Mouse (Mus musculus): ENCODE results near the gene Itga3. TPM values are rescaled to one million over a fixed set of nuclear protein-coding genes. Genes with fewer than 3 reads are reported as not detected.

The Itga3 gene
- polyA plus RNA-seq, 1 experiment, result 51.1 TPM

DNA sequence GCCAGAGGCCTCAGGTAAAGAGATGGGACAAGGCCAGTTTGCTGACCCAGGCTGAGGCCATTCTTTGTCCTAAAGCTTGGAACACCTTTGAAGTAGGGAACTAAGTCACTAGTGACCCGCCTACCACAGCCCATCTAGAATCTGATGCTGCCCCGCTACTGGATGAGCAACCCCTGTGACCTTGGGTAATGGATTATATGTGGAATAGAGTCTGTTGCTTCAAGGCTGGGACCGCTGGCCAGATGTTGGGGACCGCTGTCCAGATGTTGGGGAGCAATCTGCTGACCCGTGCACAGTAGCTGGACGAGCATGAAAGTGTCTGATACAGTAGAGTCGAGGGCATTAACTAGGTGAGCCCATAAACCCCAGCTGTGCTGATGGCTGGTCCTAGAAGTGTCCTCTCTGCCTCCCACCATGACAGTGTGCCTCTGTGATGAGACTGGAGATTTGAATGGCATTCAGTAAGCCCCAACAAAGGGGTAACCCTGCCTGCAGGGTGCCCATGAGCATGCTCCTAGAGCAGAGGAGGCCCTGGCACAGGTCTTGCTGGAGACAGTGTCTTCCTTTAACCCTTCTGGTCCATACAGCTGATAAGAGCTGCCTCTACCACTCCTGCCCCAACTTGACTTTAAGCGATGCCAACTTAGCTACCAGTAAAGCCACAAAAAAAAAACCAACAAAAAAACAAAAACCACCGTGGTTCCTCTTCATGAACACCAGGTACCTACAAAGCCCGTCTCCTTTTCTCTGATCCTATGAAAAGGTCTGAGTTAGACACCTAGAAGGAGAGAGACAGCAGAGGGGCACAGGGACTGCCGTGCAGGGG, 81.4 kb downstream of the Itga3 start:
- peaks cover 62% of the 10 kb centered on the region for H3K79me2 ChIP-seq (ENCODE audit: control insufficient read depth, insufficient read depth)
- no peaks in the 10 kb centered on the region for H3K27me3 ChIP-seq (ENCODE audit: control insufficient read depth, insufficient read depth, insufficient read length)
- no peak overlapping the region for H3K4me3 ChIP-seq (ENCODE audit: insufficient read depth, poor library complexity, severe bottlenecking)
- no peak for TF ChIP-seq MAX (IDR thresholded peaks at IDR 0.05)
- TF ChIP-seq USF1 (IDR thresholded peaks at IDR 0.05; ENCODE audit: low read depth), result no peak
- TF ChIP-seq MYOD1 (IDR thresholded peaks at IDR 0.05; ENCODE audit: control insufficient read depth, insufficient read length, low read depth), result no peak
- no peak for TF ChIP-seq FOSL1 (IDR thresholded peaks at IDR 0.05; ENCODE audit: insufficient read depth, low read length, poor library complexity, severe bottlenecking)
- no peak for TF ChIP-seq MYOG (IDR thresholded peaks at IDR 0.05; ENCODE audit: control insufficient read depth, extremely low read depth, insufficient read length)
- no peak for TF ChIP-seq CTCF (IDR thresholded peaks at IDR 0.05; ENCODE audit: control insufficient read depth, insufficient read depth, insufficient read length)
- TF ChIP-seq CEBPB (IDR thresholded peaks at IDR 0.05; ENCODE audit: low read depth), result no peak
- peaks cover 46% of the 10 kb centered on the region for H3K36me3 ChIP-seq (ENCODE audit: control insufficient read depth, insufficient read depth)
- H3K79me3 ChIP-seq (ENCODE audit: low read depth), result peaks cover 41% of the 10 kb centered on the region
- H3ac ChIP-seq (ENCODE audit: control insufficient read depth, insufficient read length, low read depth), result no peak overlapping the region

Other genes starting within 250 kb of the Itga3 start
- 2.3 TPM for gene Col1a1, start 140.6 kb downstream of the Itga3 start, polyA plus RNA-seq (2012; fragmentation: generic; extraction: Trizol)
- gene Hils1, start 109.2 kb downstream of the Itga3 start, polyA plus RNA-seq (2012; fragmentation: generic; extraction: Trizol), result not detected
- 5.3 TPM for gene Sgca, start 100.5 kb downstream of the Itga3 start, polyA plus RNA-seq (2012; fragmentation: generic; extraction: Trizol)
- 31.8 TPM for gene Ppp1r9b, start 85.8 kb downstream of the Itga3 start, polyA plus RNA-seq (2012; fragmentation: generic; extraction: Trizol)
- gene Samd14, start 66.9 kb downstream of the Itga3 start, polyA plus RNA-seq (2012; fragmentation: generic; extraction: Trizol), result 14.0 TPM
- gene Pdk2, start 35.4 kb downstream of the Itga3 start, polyA plus RNA-seq (2012; fragmentation: generic; extraction: Trizol), result 1.8 TPM
- gene Dlx3, start 43.3 kb upstream of the Itga3 start, polyA plus RNA-seq (2012; fragmentation: generic; extraction: Trizol), result 31.8 TPM
- 0.37 TPM for gene Dlx4, start 69.5 kb upstream of the Itga3 start, polyA plus RNA-seq (2012; fragmentation: generic; extraction: Trizol)
- gene Tac4, start 184.7 kb upstream of the Itga3 start, polyA plus RNA-seq (2012; fragmentation: generic; extraction: Trizol), result 0.04 TPM
- 44.3 TPM for gene Kat7, start 233.4 kb upstream of the Itga3 start, polyA plus RNA-seq (2012; fragmentation: generic; extraction: Trizol)